Mouse (Mus musculus): ENCODE data around the gene Plch2.

DNA sequence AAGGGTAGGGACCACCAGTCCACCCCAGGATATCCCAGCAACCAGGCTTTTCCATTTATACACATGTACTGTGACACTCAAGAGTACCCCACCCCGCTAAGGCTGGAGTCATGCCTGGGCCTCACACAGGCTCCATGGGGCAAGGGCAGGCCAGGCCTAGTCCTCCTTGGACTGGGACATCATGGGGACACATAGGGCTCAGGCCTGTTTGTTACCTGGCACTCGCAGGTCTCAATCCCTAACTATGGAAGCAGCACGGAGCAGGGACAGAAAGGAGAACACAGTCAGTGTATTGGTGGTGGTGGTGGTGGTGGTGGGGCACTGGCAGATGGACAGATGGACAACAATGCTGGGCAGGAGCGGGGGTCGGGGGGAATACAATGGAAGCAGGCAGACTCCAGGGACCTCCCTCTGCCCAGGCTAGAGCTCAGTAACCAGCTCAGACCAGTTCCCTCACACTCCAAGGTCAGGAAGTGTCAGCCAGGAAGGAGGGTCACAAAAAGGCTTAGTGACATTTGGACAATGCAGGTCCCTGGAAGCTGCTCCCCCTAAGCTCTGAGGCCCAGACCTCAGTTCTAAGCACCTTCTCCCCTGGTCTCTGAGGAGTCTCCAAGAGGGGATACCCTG lies 71.3 kb downstream of the Plch2 start:
- no peak for TF ChIP-seq MYOD1 (IDR thresholded peaks at IDR 0.05; ENCODE audit: control insufficient read depth, insufficient read length, low read depth)
- no peak for TF ChIP-seq CTCF (IDR thresholded peaks at IDR 0.05; ENCODE audit: control insufficient read depth, insufficient read depth, insufficient read length)
- no peak for TF ChIP-seq CEBPB (IDR thresholded peaks at IDR 0.05; ENCODE audit: low read depth)
- TF ChIP-seq USF1 (IDR thresholded peaks at IDR 0.05; ENCODE audit: low read depth): no peak
- TF ChIP-seq FOSL1 (IDR thresholded peaks at IDR 0.05; ENCODE audit: insufficient read depth, low read length, poor library complexity, severe bottlenecking): no peak
- no peak for TF ChIP-seq MAX (IDR thresholded peaks at IDR 0.05)
